Mouse (Mus musculus) left cerebral cortex, adult 8-10 months (tissue): ENCODE results near the gene Syngr1. TPM values are rescaled to one million over a fixed set of nuclear protein-coding genes. Genes with fewer than 3 reads are reported as not detected.

Experiments used
- DNase-seq, 2 experiments: peaks; one replicate each; pipeline ENCODE4 v3.0.0; 2022; ENCODE audit warnings: low spot score in 2 of 2
- total RNA-seq, 4 experiments: library from RNA; stranded (reverse); gene quantifications; 2 replicates each; pipeline ENCODE4 v1.2.4; 2022

Gene Syngr1
- total RNA-seq, 4 experiments from 2014 or later, result 430 to 460 (median 440) TPM

DNA sequence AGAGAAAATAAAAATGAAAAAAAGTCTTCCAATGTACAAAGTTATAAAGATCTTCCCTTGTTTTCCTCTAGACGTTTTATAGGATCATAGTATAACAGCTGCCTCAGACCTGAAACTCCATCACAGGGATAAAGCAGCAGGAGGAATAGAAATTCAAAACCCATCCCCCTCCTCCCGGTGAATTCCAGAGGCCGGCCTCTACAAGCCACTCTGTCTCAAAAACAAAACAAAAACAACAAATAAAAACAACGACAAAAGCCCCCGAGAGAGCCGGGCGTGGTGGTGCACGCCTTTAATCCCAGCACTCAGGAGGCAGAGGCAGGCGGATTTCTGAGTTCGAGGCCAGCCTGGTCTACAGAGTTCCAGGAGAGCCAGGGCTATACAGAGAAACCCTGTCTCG, 979 bp upstream of the Syngr1 start:
- DNase-seq, result no peak

DNA sequence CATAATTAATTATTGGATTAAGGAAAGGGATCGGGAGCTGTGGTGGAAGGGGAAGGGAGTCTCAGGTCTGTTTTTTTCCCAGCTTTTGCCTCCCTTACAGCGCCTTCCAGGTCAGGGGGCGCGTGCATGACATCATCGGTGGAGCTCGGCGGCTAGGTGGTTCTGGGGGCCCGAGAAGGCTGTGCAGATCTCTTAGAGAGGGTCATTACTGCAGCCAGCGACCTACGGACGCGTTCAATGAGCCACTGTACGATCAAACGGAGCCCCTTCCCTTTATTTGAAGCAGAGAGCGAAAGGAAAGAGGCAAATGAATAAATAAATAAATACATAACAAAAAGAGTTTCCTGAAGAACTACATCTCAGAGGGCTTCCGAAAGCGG, 403 bp upstream of the Syngr1 start:
- DNase-seq, result no peak

DNA sequence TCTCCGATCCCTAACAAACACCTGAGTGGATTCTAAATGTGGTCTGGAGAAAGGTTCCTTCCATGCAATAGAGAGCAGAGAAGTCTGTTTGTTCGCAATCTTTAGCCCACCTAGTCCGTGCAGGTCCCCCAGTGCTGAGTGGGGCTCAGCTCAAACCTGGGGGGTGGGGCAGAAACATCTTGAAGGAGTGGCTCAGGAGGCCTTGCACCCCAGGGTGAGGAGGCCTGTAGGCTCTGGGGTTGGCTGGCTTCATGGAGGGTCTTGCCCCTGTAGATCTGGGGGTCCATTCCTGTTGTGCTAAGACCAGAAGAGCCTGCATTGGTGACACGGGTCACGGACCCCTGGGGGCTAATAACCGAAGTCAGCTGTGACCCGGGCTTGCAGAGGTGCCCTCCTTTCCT, 907 bp downstream of the Syngr1 start:
- DNase-seq, result no peak

DNA sequence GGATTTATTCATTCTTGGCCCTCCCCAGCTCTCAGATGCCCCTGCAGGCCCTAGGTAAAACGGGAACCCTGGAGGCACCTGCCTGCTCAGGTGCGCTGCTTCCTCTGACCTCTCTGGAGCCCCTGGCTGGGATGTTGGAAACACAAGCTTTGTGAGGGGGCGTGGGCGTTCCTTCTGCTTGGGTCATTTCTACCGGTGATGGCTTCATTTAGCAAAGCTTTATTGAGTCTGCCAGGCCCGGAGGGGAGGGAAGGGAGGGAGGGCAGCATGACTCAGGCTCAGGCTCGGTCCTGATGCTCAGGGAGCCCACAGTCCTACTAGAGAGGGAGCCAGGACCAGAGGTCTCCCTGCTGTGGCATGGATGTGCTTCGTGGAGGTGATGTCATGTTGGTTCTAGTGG, 1.5 kb downstream of the Syngr1 start:
- peak in 1 of 2 experiments; percentile 69 for DNase-seq

DNA sequence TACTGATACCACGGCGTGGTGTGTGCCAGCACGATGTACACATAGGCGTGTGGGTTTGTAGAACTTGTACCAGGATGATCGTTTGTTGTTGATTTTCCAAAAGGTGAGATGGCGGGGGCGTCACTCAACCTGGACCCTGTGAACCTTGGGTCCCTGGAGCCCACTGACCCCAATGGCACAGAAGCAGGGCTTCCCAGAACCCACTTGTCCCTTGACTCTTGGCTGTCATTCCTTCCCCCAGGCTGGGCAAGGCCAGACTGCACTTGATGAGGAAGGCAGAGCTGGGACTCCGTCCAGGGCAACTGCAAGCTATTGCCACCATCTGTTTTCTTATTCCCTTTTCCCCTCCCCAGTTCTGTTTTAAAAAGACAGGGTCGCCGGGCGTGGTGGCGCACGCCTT, 3.1 kb downstream of the Syngr1 start:
- DNase-seq, result no peak

DNA sequence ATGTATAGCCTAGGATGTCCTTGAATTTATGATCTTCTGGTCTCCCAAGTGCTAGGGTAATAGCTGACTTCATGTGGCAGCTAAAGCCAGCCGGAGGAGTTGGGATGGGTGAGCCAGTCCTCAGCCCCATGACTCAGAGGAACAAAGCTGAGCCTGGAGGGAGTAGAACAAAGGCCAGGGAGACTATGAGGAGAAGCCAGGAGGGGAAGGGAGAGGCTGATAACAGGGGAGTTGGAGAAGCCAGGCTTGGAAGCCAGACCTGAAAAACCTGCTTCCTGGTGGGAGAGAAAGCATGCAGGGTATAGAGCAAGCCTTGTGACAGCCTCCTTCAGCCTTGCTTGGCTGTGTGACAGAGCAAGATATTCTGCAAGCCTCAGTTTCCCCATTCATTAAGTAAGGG, 4.5 kb downstream of the Syngr1 start:
- DNase-seq, result no peak

DNA sequence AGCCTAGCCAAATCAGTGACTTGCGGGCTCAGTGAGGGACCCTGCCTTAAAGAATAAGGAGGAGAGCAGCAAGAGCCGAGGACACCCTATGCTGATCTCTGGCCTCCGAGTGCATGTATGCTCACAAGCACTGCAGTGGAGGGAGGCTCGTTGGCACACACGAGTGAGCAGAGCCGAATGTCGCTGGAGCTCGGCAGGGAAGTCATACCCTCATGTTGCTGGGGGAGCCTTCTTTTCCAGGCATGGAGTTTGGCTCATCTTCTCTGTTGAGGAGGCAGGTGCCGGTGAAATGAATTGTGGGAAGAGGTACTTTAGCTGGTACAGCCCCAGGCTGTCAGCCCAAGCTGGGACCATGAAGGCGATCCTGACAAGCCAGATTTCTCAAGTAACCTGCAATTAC, 5.3 kb downstream of the Syngr1 start:
- no peak for DNase-seq

DNA sequence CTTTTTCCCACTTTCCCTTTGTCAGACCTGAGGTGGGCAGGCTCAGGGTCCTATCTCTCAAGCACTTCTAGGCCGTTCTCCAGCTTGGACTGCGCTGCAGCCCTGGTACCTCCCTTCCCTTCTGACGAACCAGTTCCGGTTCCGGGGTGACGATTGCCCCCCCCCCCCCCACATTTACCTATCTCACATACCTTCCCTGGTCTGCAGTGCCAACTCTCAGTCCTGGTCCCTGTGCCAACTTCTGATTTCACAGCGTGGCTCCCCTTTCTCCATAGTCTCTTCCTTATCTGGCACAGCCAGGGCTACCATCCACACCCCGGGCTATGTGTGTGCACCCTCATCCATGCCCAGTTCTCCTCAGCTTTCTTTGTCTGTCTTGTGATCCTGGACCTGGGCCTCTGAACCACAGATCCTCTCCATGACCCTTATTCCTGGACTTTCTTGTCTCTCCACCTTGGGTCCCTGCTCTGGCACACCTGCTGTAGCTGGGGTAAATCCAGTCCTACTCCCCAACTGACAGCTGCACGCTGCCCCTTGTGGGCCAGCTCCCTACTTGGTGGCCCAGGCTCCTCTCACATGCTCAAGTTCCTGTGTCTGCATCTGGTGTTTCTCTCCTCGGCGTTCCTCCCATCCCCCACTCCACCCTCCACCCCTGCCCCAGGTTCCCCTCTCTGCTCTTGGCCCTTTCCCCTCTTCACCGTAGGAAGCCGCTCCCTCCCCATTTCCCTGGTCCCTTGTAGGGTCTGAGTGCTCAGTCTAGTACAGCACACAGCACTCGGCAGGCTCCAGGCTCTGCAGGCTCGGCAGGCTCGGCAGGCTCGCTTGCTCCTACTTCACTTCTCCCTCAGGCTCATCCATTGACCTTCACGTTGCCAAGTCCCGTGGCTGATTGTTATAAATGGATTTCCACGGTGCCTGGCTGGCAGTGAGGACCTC, 6.1 kb downstream of the Syngr1 start:
- DNase-seq, result no peak

DNA sequence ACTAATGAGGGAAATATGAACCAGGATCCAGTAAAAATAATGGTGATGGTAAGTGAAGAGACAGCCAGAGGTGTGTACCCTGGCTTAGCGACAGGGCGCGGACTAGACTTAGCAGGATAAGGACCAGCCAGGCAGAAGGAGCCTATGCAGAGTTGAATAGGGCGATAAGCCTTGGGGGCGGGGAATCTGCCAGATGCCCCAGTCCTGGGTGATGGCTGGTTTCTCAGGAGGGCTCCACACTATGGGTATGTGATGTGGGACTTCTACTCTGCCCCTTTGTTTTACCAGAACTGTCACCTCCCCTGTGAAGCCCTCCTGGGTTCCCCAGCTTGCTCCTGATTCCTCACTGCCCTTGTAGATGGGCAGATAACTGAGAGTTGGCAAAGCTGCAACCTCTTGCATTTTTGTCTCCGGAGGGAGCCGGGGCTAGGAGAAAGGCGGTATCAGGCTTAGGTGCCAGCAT, 6.9 kb downstream of the Syngr1 start:
- DNase-seq, result no peak

DNA sequence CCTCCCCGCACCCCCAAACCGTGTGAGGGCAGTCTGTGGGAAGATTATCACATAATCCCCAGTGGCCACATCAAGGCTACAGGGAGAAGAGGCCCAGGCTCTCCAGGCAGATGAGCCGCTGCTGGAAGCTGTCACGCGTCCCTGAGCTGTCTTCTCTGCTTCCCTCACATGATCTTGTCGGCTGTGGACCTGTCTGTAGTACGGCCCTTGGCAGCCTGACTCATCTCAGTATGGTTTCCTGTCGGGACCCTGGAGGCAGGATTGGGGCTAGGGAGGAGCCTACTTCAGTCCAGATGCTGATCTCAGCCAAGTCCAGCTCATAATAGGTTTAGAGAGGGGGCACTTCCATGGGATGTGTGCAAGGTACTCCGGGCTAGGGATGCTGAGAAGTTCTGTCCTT, 7.7 kb downstream of the Syngr1 start:
- no peak for DNase-seq

DNA sequence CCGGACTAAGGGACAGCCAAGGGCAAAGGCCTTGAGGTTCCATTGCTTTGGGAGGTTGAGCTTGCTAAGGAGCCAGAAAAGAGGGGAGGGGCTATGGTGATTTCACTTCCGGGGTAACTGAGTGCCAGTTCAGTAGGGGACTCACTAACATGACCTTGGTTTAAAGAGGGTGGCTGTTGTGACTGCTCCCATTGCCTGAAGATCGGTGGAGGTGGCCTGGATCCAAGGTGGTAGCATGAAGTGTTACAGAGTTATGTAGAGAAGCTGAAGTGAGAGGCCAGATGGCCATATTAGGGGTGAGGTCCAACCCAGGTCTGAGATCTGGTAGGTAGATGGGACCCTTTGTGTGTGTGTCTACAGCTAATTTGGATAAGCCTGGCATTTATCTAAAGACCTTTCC, 8.3 kb downstream of the Syngr1 start:
- DNase-seq, result no peak

DNA sequence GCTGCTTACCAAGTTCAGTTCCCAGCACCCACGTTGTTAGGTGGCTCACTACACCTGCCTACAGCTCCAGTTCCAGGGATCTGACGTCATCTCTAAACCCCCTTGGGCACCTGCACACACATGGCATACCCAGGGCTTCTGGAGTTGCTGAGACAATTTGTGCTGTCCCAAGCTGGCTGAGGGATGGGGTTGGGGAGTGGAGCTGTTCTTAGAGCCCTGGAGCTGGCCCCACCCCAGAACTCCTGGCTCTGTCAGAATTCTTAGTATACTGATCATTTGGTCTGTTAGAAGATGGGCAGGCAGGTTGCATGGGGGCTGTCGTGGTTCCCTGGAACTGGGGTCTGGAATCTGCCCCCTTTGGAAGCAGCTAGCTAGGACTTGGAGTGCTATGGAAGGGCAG, 9.1 kb downstream of the Syngr1 start:
- DNase-seq, result no peak

DNA sequence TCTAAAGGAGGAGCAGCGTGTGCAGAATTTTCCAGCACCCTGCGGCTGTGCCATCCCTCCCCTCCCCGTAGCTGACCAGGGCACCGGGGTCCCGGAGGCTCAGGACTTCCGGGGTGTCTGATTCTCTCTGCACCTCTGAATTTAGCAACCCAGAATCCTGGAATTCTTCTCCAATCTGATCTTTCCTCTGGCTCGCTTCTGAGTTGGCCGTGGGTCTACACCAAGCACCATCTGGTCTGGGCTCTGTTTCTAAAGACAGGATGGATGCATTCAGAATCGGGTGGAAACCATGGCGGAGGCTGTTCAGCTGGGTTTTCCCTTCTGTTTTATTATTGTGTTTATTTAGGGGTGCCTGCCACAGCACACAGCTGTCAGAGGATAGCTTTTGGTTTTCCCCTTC, 9.7 kb downstream of the Syngr1 start:
- DNase-seq, result no peak

DNA sequence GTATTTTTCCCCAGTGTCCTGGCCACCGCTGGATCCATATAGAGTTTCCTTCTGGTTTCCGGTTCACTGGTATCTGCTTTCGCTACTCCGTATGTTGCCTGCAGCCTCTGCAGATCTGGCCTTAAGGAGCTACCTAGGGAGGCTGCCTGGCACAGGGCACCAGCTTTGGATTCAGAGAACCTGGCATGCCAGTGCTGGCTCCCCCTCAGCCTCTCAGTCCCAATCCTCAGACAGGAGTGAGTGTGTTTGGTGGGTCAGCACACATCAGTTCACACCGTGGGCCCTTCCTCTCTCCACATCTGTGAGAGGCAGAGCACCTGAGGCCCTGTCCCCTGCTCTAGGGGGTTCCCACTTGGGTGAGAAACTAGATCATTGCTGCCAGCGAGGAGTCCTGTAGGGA, 10.4 kb downstream of the Syngr1 start:
- no peak for DNase-seq

DNA sequence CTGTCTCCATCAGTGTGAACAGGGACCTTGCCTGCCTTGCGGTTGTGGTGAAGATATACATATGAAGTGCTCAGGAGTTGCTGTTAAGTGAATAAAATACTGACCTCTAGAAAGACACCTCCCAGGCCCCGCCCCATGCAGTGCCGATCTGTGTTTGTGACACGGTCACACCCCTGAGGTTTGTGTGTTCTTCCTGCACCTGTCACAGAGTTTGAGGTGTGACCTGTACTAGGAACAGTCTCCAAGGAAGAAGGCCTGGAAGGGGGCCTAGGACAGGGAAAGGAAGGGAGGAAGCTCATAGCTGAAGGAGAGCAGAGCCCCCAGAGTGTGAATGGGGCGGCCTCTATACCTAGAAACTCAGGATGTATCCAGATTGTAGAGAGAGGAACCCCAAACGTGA, 11.4 kb downstream of the Syngr1 start:
- no peak for DNase-seq

DNA sequence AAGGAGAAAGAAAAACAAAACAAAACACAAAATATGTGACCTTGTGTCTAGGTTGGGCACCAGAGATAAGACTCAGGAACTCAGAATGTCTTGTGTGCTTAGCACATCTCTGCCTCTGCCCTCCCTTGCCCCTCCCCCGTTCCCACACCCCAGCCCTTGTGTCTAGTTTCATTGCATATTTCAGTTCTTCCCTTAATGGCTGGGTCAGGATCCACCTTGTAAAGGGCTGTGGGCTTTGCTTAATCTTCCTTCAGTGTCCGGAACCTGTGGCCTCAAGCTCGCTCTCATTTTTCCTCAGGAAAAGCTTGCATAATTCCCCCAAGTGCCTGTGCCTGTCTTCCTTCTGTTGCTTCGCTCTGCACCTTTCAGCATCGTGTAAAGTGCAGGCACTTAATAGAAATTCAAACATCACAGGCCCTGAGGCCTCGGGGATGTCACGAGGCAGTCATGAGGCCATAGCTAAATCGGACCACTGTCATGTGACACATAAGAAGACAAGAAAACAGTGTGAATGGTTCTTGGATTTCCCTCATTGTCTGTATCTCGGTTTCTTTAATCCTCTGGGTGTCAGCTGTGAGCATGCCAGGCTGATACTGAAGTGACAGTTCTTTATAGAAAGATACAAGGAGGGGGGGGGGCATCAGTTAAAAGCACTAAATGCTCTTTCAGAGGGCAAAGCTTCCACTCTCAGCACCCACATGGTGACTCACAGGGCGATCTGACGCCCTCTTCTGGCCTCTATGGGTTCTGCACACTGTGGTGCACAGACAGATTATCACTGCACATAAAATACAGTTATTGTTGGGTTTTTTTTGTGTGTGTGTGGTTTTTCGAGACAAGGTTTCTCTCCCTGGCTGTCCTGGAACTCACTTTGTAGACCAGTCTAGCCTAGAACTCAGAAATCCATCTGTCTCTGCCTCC, 14.6 kb downstream of the Syngr1 start:
- no peak for DNase-seq

DNA sequence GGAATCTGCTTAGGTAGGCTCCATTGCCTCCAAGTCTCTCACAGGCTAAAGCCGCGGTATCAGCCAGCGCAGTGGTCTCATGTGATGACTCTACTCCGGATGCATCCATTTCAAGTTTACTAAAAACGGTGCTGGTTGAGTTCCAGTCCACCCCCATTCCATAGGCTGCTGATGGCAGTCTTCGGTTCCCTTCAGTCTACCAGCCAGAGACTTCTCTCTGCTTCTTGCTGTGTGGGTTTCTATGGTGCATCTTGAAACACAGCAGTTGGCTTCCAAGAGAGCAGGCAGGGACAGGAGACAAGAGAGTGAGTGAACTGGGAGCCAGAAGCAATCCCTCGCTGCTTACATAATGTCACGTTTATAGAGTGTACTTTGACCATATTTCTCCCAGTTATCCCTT, 16.0 kb downstream of the Syngr1 start:
- DNase-seq, result peak in 1 of 2 experiments; percentile 62

DNA sequence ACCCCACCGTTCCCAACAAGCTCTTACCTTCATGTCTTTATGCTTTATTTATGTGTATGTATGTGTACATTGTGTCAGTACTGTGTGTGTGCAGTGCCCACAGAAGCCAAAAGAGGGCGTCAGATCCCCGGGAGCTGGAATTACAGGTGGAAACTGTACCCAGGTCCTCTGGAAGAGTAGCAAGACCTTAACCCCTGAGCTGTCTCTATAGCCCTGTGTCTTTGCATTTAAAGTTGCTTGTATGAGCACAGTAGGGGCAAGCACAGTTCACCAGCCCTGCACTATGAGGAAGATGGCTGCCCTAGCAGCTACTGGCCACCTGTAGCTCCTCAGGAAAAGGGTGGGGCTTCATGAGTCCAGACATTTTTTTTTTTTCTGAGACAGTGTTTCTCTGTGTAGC, 16.4 kb downstream of the Syngr1 start:
- DNase-seq, result no peak

DNA sequence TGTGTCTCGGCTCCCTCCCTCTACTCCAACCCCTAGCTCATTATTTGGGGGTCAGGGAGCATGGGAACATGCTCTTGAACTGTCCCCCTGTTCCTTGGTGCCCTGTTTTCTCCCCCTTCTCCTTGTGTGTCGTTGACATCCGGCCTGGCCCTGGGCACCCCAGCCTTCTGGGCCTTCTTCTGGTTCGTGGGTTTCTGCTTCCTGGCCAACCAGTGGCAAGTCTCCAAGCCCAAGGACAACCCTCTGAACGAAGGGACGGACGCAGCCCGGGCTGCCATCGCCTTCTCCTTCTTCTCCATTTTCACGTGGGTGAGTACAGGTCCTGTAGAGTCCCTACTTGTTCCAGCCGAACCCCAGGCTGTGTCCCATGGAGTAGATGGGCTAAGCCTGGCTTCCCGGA, 20.3 kb downstream of the Syngr1 start:
- no peak for DNase-seq

DNA sequence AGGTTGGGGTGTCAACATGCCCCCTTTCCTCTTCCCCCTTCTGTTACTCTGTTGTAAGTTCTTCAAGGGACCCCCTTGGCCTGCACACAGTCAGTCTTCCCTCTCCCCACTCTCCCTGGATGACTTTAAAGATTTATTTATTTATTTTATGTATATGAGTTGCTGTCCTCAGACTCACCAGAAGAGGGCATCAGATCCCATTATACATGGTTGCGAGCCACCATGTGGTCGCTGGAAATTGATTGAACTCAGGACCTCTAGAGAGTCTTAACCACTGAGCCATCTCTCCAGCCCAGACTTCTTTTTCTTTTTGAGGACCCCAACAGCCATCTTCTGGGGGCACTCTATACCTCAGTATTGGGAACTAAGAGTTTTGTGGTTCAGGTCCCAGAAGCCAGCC, 21.4 kb downstream of the Syngr1 start:
- DNase-seq, result no peak

DNA sequence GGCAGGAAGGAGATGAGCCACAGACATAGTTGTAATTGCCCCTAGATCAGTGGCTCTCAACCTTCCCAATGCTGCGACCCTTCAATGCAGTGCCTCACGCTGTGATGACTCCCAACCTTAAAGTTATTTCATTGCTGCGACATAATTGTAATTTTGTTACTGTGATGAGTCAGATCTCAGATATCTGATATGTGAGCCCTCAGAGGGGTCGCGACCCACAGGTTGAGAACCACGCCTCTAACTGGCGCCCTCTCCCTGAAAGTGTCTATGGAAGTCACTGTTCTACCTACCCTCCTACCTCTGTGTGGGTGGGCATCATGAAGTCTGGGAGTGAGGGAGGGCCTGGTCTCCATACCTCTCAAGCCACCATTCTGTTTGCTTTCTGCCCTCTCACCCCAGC, 23.3 kb downstream of the Syngr1 start:
- DNase-seq, result no peak

DNA sequence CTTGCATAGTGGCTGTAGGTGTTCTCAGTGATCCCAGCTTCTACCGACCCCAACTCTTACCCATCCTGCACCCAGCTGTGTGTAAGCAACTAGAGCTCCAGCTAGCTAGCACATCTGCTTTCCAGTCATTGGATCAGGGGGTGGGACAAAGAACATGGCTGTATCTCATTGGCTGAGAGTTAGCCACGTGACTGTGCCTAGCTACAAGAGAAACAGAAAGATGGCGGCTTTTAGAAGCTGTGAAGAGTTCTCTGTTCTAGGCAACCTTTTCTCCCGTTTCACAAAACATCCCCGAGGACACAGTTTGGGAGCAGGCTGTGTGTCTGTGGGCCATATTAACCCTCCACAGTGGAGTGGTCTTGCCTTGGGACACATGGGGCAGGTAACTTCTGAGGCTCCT, 24.1 kb downstream of the Syngr1 start:
- no peak for DNase-seq
